Mouse (Mus musculus): ENCODE measurements around the gene Olfr67.
"Not testable (repeated sequence)": the region's sequence is repeated elsewhere in the genome, so short reads cannot be mapped to it uniquely, and the experiment has no call there.

Olfr67 gene

GRCm38 (mm10) chr7:103771494-103771893, 20.1 kb downstream of the Olfr67 start, which contains the start of gene Olfr69:
Gene Olfr69 (minus strand): TSS chr7:103771594.
- ATAC-seq (ENCODE audit: low TSS enrichment), result no peak

DNA sequence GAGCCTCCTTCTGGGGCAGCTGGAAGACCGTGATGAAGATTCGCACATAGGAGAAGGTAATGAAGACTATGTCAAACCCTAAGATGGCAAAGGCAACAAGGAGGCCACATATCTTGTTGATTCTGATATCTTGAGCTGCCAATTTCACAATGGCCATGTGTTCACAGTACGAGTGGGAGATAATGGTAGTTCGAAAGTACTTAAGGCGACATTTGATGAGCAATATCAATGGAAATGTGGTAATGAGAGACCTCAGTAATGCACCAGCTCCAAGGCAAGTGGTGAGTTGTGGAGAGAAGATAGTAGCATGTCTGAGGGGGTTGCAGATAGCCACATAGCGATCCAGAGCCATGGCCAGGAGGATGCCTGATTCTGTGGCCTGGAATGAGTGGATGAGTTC, 23.9 kb downstream of the Olfr67 start:
- not testable (repeated sequence) for ATAC-seq (ENCODE audit: low TSS enrichment)

GRCm38 (mm10) chr7:103762212-103762611, 29.4 kb downstream of the Olfr67 start:
- not testable (repeated sequence) for ATAC-seq (ENCODE audit: low TSS enrichment)

DNA sequence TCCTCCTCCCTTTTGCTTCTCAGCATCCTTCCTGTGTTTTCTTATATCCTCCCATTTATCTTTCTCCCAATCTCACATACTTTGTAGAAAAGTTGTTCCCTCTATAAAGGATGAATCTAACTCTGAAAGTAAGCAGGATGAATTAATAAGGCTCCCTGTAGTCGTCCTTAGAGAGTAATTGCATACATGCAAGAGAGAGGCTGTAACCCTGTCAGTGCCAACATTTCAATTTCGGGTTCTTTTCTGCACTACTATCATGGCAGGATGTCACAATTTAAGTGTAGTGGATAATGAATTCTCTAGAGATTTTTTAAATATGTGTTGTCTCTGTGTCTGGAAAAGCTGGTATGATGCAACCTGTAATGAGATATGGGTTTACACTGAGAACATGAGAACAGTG, 34.4 kb downstream of the Olfr67 start, which contains the start of gene Olfr630:
Gene Olfr630 (minus strand): TSS at position 101 of the 400 bp plus-strand sequence.
- no peak for ATAC-seq (ENCODE audit: low TSS enrichment)

DNA sequence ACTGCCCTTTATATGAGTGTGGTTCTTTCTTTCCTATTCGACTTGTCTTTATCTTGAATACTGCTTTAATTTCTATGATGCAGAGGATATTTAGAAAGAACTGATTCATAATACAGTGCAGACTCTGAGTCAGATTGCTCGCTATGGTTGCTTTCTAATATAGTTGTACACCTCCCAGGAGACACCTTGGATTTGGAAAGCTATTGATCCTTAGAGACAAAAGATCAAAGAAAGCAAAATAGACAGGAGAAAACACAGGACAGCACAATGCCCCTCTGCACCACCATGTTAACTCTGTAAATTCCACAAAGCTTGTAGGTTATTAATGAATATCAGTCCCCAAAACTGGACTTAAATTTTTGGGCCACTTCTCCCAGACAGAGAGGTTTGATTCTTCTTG, 46.8 kb downstream of the Olfr67 start, which contains the start of gene Olfr629:
Gene Olfr629 (minus strand): TSS at position 101 of the 400 bp plus-strand sequence.
- no peak for ATAC-seq (ENCODE audit: low TSS enrichment)

Data from frontal cortex, adult (tissue).